Mouse (Mus musculus): Measurements from ENCODE around the gene Dusp3.
A peak's percentile ranks its signal among the peaks of the same experiment; 100 is the strongest.
"Not testable (repeated sequence)": the region's sequence is repeated elsewhere in the genome, so short reads cannot be mapped to it uniquely, and the experiment has no call there.

Gene Dusp3

DNA sequence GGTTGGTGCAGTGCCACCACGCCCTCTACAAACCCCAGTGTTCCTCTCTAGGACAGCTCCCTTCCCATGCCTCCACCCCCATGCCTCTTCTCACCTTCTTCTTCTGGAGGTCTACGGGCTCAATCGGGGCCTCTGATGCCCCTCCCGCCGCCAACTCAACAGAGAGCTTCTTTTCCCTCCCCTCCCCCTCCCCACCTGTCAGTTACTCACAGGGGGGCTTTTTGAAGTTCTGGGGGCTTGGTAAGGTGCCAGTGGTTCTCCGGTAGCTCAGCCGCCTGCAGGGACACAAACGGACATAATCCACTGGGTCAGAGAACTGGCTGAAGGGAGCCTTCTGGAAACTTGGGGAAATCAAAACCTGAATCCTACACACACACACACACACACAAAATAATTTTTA is 24.7 kb upstream of the Dusp3 start:
- DNase-seq (ENCODE audit: low read depth, low spot score), result no peak

DNA sequence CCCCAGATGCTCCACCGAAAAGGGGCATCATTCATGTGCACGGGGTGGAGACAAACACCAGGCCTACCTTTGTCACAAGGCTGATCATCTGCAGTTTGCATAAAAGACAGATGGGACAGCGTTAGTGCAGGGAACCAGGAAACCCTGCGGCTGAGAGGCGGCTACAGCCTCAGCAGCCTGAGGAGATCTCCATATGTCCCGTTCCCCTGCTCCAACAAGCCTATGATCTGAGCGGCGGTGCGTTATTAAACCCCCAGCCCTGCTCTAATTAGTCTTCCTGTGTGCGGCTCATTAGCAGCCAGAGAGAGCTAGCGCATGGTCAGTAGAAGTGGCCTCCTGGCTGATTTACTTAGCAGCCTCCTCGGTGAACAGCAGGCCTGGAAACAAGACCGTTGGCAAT is 23.3 kb upstream of the Dusp3 start:
- DNase-seq (ENCODE audit: low read depth, low spot score), result no peak

DNA sequence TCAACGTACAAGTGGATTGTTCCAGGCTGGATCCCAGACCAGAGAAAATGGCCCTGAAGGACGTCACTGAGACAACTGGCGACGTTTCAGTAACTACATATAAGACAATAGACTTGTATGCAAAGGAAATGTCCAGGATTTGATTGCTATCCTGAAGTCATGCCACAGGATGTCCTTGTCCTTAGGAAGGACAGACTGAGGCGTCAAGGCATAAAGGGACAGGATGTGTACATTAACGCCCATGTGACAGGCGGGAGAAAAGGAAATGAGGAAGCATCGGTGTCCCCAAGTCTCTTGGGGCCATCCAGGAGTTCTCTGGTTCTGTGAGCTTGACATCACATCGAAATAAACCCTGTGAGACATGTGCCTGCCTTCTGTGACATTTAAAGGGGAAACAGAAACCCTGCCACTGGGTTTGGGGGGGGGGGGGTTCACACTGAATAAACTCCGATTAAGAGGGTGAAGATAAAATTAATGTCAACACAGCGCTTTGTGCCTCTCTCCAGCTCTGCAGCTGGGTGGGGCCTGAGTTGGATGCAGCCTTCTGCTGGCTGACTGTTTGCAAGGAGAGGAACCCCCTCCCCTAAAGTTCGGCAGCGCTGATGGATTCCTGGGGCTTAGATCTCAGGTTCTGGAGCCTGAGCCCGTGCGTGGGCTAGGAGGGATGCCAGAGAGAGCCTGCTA is 22.3 kb upstream of the Dusp3 start:
- DNase-seq (ENCODE audit: low read depth, low spot score), result no peak

DNA sequence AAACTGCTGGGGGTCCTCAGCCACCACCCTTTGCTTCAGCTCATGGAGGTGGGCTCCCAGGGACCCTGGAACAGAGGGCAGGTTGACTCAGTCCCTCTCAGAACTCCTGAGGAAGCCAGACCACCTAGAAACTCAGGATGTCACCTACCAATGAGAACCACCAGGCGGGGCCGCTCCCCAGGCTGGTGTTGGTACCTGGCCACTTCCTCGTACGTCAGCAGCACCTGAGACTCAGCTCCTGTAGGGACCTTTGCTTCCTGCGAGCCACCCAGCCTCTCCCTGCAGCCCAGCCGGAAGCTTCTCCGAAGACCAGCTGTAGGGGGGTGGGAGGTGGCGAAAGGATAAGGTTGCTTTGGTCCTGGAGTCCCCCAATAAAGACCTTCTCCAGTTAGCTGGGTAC is 21.6 kb upstream of the Dusp3 start:
- no peak for DNase-seq (ENCODE audit: low read depth, low spot score)

DNA sequence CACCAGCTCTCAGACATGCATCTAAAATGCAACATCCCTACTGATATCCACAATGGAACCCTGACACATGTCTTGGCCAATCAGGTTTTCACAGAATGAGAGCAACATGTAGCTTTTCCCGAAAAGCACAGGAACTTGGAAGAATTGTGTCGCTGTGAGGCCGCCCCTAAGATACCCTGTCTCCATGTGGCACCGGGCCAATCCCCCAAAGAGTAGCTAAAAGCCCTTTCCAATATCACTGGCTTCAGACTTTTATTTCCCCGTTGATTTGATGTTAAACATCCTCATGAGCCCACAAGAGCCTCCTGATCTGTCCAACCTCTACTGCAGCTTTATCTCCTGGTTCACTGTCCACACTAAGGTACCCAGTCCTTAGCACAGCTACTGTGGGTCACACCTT is 19.9 kb upstream of the Dusp3 start:
- no peak for DNase-seq (ENCODE audit: low read depth, low spot score)

DNA sequence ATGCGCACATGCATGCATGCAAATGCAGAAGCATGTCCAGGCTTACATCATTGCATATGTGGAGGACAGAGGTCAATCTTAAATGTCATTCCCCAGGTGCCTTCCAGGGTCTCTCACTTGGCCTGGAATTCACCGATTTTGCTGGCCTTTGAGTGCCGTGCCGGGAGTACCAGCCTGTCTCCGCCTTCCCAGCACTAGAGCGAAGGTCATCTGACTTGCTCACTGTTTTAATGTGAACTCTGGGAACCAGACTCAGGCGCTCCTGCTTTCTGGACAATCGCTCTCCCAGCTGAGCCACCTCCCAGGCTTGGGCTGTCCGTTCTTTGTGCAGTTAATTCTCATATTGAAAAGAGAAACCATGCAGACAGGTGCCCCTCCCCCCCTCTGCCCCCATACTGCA is 19.5 kb upstream of the Dusp3 start:
- no peak for DNase-seq (ENCODE audit: low read depth, low spot score)

DNA sequence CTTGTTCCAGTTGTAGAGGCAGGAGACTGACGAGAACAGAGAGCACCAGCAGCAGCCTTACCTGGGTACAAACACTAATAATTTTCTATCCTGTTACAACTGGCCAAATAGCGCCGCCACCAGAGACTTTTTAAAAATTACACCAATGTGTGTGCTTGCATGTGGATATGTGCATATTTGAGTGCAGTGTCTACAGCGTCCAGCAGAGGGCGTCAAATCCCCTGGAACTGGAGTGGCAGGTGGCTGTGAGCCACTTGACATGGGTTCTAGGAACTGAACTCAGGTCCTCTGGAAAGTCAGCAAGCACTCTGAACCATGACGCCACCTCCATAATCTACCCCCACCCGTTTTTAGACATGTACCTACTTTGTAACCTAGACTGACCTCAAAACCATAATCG is 17.4 kb upstream of the Dusp3 start:
- DNase-seq (ENCODE audit: low read depth, low spot score), result no peak

DNA sequence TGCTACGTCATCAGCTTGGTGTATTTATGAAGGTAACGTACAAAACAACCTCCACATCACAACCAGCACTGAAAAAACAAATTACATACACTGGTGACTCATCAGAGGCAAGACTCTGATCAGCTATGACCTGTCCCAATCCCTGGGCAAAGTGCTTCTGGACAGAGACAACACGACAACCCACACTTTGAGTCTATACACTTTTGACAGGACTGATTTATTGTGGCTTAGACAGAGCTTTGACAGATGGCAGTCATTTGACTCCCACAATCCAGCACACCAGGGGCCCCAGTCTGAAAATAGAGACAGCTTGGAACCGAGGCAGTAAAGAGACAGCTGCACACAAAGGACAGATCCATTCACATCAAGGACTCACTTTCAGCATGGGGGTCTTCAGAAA is 12.7 kb upstream of the Dusp3 start:
- no peak for DNase-seq (ENCODE audit: low read depth, low spot score)

DNA sequence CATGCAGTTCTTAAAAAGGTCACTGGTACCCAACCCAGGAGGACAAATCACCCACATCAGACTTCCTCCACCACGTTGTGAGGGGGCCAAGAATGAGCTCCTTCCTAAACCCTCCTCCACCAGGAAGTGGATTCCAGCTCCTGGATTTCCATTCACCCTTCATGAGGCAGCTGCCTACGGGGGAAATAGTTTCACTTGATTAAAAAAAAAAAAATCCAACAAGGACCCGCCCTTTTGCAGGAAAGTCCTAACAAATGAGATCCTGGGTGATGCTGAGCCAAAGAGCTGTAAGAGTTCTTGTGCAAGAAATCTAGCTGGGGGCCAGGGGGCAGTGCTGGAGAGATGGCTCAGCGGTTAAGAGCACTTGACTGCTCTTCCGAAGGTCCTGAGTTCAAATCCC is 11.4 kb upstream of the Dusp3 start:
- no peak for DNase-seq (ENCODE audit: low read depth, low spot score)

DNA sequence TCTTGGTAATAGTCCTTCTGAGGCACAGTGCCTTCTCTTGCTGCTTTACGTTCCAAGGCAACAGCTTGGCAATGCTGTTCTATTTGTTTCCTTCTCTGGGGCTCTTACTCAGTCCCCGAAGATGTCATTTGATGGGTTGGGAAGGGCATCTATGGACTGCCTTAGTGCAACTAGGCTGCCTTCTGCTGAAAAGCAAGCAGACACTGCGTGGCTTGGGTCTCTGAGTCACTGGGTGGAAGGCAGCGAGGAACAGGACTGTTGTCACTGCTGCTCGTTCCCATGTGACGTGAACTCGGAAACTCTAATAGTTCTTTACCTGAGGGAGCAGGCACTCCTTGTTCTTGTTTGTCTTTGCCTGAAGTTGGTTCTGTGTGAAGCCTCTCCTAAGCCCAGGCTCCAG is 9.1 kb upstream of the Dusp3 start:
- no peak for DNase-seq (ENCODE audit: low read depth, low spot score)

DNA sequence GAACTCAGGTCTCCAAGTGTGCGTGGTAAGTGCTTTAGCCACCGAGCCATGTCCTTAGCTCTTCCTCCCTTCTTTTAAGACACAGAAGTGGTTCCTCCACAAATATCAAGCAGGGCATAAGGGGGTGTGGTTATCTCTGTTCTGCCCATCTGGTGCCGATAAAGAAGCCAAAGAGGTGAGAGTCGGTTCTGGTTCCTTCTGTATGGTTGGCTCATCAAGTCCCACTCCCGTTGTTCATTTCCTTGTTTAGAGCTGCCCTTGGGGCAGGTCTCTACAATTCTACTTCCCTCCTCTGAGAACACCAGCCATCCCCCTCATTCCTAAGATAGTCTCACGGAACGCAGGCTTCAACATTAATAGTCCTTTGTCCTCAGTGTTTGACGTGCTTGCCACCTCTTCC is 7.3 kb upstream of the Dusp3 start:
- no peak for DNase-seq (ENCODE audit: low read depth, low spot score)

DNA sequence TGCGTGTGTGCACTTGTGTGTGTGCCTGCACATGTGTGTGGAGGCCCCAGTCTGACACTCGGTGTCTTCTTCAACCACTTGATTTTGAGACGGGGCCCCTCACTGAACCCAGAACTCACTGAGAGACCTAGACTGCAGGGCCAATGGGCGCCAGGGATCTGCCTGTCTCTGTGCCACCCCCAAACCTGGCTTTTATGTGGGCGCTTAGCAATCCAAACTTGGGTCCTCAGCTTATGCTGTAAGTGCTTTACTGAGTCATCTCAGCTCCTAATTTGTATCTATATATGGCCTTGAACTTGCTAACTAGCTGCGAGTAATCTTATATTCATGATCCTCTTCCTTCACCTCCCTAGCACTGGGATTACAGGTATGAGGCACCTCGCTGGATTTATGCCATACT is 5.6 kb upstream of the Dusp3 start:
- no peak for DNase-seq (ENCODE audit: low read depth, low spot score)

DNA sequence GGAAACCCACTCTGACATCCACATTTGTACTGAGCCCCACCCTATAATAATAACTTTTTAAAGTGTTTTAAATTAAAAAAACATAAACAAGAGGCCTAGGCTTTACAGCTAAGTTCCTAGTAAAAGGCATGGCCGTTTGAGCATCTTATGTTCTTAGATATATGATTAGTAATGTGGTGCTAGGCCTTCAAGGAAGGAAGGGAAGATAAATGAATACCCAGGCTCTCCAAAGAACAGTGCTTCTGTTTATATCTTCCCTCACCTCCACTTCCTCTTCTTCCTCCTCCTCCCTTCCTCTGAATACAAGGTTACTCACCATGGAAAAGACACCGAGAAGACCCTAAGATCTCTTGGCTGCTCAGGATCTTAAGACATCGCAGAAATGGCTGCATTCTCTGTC is 5.0 kb upstream of the Dusp3 start:
- no peak for DNase-seq (ENCODE audit: low read depth, low spot score)

DNA sequence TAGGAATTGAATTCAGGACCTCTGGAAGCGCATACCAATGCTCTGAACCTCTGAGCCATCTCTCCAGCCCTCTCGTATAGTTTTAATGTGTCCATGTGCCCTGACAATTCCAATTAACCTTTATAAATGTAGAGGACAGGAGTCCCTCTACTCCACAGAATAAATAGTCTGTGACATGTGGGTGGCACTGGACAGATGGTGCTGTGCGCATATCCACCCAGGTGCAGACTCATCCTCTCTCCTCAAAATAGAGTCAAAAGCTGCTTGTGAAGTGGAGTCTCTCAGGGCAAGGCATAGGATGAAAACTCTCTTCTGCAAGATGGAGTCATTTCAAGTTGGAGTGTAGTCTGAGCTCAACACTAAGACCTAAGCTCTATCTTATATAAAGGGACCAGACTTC is 3.4 kb upstream of the Dusp3 start:
- no peak for DNase-seq (ENCODE audit: low read depth, low spot score)

DNA sequence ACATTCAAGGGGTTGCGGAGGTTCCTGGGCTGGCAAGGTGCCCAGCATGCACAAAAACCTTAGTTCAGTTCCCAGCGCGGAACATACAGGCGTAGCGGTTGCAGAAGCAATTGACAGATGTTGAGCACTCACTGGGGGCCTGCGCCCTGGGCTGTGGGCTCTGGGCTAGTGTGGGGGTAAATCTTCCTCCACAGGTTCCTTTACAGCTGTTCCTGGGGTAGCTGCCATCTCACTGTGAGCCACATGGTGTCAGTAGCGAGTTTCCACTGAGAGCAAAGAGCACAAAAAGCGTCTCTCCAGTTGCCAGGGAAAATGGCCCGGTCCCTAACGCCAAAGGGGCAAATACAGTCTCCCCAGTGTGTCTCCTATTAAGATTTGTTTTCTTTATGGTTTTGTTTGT is 823 bp downstream of the Dusp3 start:
- peak; percentile 50 for DNase-seq (ENCODE audit: low read depth, low spot score)

DNA sequence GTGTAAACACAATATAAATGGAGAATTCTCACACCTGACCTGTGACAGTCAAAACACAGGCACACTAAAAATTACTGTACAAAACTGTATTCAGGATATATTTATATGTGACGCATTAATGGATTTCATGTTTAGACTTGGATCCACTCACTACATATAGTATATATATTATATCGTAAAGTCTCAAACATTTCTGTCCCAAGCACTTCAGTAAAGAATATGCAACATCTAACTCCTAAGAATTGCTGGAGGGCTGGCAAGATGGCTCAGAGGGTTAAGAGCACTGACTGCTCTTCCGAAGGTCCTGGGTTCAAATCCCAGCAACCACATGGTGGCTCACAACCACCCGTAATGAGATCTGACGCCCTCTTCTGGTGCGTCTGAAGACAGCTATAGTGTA is 1.4 kb downstream of the Dusp3 start:
- not testable (repeated sequence) for DNase-seq (ENCODE audit: low read depth, low spot score)

DNA sequence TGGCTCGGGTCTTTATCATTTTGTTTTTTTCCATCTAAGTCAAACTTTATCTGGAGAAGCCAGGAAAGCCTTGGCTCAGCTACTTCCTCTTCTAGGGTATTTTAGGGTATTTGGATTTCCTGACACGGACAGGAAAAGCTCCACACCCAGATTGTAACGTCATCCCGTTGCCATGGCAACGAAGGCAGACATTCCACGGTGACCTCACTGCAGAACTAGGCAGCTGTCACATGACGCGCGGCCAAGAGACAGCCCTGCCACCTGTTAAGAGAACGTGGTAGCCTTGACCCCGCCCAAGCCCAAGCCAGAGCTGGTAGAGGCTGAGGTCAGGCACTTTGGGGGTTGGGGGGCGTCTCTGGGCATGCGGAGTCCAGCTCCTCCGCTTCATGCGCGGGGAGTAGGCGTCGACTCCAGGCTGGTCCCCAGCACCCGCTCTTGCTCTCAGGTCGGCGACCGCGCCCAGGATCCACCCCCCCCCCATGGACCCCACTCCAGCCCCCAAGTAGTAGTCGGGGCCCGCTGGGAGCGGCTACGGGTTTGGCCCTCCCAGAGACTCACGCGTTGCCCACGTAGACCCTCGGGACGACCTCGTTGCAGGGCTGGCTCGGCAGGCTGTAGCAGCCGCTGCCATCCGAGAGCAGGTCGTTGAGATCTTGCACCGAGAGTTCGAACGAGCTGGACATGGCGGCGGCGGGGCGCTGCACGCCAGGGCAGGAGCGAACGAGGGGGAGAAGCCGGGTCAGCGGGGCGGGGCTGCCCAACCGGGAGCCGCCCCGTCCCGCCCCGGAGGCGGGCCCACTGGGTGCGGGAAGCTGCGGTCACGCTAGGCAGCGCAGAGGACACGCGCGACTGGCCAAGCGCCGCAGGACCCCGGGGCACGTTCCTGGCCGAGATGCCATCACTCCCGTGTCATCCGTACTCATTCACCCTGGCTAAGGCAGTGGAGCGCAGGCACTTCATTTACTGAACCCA is 2.5 kb downstream of the Dusp3 start, which contains the start of gene Cfap97d1:
Gene Cfap97d1 (plus strand): TSS at position 226 of the 972 bp plus-strand sequence.
- DNase-seq (ENCODE audit: low read depth, low spot score), result peak; percentile 71

DNA sequence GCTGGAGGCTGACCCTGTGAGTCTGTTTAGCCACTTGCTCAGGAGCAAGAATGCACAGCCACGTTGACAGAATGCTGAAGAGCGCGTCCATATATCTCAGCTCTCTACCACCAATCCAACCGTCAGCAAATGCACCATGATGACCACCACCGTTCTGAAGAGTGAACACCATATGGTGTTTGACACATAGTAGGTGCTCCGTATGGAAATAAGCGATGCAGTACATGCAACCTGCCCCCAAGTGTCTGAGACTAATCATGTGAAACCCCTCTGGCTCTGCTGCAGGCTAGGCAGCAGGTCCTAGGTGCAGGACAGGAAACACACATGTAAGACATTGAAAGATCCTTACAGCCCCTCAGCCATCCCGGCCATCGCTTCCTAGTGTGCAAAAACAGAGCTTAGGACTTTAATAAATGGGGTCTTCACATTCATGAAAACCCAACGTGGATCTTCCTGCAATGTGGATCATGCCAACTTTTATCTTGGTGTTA is 3.3 kb downstream of the Dusp3 start:
- no peak for DNase-seq (ENCODE audit: low read depth, low spot score)

DNA sequence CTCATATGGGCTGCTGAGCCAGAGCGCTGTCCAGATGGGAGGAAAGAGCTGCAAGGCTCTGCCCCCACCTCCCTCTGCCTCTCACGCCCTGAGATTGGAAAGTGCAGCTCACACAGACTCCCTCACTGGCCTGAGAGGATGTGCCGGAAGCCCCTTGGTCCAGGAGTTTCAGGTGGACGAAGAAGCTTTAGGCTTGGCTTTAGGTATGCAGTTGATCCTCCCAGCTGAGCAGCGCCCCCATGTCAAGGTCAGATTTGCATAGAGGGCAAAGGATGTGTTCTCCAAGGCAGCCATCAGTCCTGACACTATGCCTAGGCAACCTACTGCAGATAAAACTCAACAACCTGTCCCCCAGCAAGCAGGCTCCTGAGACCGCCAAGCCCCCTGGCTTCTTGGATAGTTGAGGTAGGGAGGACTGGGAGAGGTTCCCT is 3.8 kb downstream of the Dusp3 start:
- no peak for DNase-seq (ENCODE audit: low read depth, low spot score)

DNA sequence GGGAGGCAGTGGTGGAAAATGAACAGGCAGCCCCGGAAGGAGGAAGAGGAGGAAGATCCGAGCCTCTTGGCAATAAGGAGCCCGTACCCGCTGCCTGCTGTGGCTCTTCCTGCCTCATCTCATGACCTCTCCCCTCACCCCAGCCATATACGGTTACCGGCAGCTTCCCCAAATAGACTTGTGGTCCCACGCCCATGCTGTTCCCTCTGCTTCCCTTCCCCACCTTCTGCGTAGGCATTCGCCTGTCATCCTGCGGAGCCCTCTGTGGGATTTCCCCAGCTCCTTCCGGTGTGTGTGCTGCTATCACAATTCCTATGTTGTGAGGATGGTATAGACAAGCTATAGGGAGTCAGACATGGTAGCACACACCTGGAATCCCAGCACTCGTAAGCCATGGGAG is 5.0 kb downstream of the Dusp3 start:
- no peak for DNase-seq (ENCODE audit: low read depth, low spot score)

DNA sequence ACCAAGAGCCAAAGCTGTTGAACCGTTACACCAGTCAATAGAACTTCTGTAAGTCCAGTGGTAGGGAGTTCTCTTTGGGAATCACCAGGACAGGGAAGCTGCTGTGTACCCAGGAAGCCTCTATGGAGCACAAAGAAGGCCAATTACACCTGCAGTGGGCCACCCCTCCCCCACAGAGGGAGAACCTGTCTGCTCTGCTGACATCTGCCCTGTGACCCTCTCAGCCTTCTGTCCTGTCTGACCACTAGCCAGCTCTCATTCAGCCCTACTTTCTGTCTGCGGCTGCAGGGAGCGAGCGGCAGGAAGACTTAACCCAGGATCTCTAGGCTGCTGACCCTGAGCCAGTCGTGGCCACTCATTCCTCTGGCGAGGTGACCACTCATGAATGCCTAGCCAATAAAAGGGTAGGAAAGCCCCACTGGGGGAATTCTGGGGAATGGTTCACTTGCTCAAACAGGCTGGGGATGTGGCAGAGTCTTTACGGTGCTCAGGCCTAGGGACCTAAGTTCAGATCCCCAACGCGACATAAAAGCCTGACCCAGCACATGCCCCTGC is 6.1 kb downstream of the Dusp3 start:
- DNase-seq (ENCODE audit: low read depth, low spot score), result no peak

DNA sequence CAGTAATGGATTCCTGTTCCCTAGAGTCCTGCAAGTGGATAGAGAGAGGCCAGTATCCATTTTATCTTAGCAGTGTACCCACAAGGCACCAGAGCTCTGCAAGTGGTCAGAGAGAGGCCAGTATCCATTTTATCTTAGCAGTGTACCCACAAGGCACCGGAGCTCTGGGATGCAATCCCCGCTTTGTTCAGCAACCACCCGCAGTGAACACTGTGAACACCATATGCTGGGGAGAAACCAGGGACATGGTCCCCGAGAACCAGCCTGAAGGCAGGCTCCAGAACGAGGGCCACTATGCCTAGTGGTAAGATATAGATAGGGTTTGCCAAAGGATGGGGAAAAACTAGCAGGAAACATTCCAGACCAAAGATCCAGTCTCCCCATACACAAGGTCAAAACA is 7.7 kb downstream of the Dusp3 start:
- no peak for DNase-seq (ENCODE audit: low read depth, low spot score)

DNA sequence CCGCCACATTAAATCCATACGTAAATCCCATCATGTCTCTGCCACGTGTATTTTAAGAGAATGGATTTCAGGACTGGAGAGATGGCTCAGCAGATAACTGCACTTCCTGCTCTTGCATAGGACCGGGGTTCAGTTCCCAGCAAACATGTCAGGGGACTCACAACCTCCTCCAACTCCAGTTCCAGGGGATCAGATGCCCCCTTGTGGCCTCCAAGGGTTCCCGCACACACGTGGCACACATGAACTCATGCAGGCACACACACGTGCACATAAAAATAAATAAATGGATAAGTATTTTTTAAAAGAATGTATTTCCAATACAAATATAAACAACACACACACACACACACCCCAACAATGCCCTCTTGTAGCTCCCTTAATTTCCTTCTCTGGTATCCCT is 9.9 kb downstream of the Dusp3 start:
- DNase-seq (ENCODE audit: low read depth, low spot score), result no peak
